21 mouse cellular contexts compared by ENCODE assay signal in genomic region chr4:127312349-127312748, GRCm38 (mm10). TPM values are rescaled to one million over a fixed set of nuclear protein-coding genes. Genes with fewer than 3 reads are reported as not detected.
A peak's percentile ranks its signal among the peaks of the same experiment; 100 is the strongest.
DNase-seq lines count a peak whose midpoint lies in the region; ATAC-seq lines count a peak whose summit lies in the region.
"Had no signal": no experiment of that assay in that cellular context is flagged by ENCODE, and none has a peak within 500 bp of the region (broad histone marks: within the 10 kb centered on the region; RNA-seq: fewer than 3 reads in every experiment).

No protein-coding gene starts in this region.

- 0 out of 2 replicates have a peak, but pooled peaks cover 4% of the 10 kb centered on the region for H3K4me1 ChIP-seq in heart, embryonic 11.5 days (ENCODE audit: control insufficient read depth, insufficient read depth, low read length)
- H3K4me1 ChIP-seq in kidney, embryonic 16.5 days (ENCODE audit: insufficient read depth, low read length): peaks cover 12% of the 10 kb centered on the region
- H3K4me1 ChIP-seq in neural tube, embryonic 12.5 days: peaks cover 13% of the 10 kb centered on the region; the same call in 1 of the 2 replicates

- H3K4me2 ChIP-seq in heart, embryonic 11.5 days: peak overlapping the region; percentile 79
- H3K4me2 ChIP-seq in kidney, embryonic 16.5 days (replicated peaks; ENCODE audit: low read depth, low read length): peak overlapping the region; percentile 26; the same call in 1 of the 2 replicates
- peak overlapping the region; percentile 93; the same call in 1 of the 2 replicates for H3K4me2 ChIP-seq in neural tube, embryonic 12.5 days (replicated peaks)
- H3K4me2 ChIP-seq: midbrain, embryonic 12.5 days had no signal

- no peak for ATAC-seq in heart, embryonic 11.5 days (replicated peaks; ENCODE audit: insufficient number of reproducible peaks, low FRiP score, low TSS enrichment)
- ATAC-seq in kidney, embryonic 16.5 days (ENCODE audit: low FRiP score, low TSS enrichment): no peak
- ATAC-seq in neural tube, embryonic 12.5 days (ENCODE audit: low FRiP score, low read depth): no peak
- ATAC-seq: forebrain, embryonic 14.5 days; inflammation-experienced regulatory T-cells, adult 6 months had no signal

- H3K9ac ChIP-seq in heart, embryonic 11.5 days (ENCODE audit: low read depth, low read length): peak overlapping the region; percentile 39
- no peak overlapping the region for H3K9ac ChIP-seq in kidney, embryonic 16.5 days (replicated peaks; ENCODE audit: low read length)
- H3K9ac ChIP-seq in neural tube, embryonic 12.5 days: no peak overlapping the region
- H3K9ac ChIP-seq: liver, embryonic 14.5 days; midbrain, embryonic 12.5 days had no signal

- H3K4me3 ChIP-seq in heart, embryonic 11.5 days (ENCODE audit: low read depth, low read length): peak overlapping the region; percentile 53
- H3K4me3 ChIP-seq in kidney, embryonic 16.5 days (ENCODE audit: low read length): peak overlapping the region; percentile 60
- H3K4me3 ChIP-seq in neural tube, embryonic 12.5 days: no peak overlapping the region
- H3K4me3 ChIP-seq: midbrain, embryonic 12.5 days had no signal

- no peak overlapping the region for H3K27ac ChIP-seq in heart, embryonic 11.5 days (ENCODE audit: low read depth, low read length)
- H3K27ac ChIP-seq in kidney, embryonic 16.5 days (ENCODE audit: low read length): no peak overlapping the region
- H3K27ac ChIP-seq in neural tube, embryonic 12.5 days: no peak overlapping the region
- H3K27ac ChIP-seq: liver, embryonic 14.5 days; midbrain, embryonic 12.5 days had no signal

- no peaks in the 10 kb centered on the region for H3K36me3 ChIP-seq in heart, embryonic 11.5 days (ENCODE audit: control insufficient read depth, insufficient read depth, low read length)
- H3K36me3 ChIP-seq in kidney, embryonic 16.5 days (ENCODE audit: insufficient read depth, low read length): no peaks in the 10 kb centered on the region
- no peaks in the 10 kb centered on the region for H3K36me3 ChIP-seq in neural tube, embryonic 12.5 days
- H3K36me3 ChIP-seq: midbrain, embryonic 12.5 days had no signal

- peaks cover 25% of the 10 kb centered on the region for H3K27me3 ChIP-seq in heart, embryonic 11.5 days (ENCODE audit: control insufficient read depth, insufficient read depth, low read length)
- peaks cover 23% of the 10 kb centered on the region for H3K27me3 ChIP-seq in kidney, embryonic 16.5 days (ENCODE audit: insufficient read depth, low read length)
- H3K27me3 ChIP-seq in neural tube, embryonic 12.5 days (replicated peaks): peaks cover 25% of the 10 kb centered on the region

- 49% methylated on average over 24 of the region's 24 CpGs for WGBS in heart, embryonic 11.5 days (ENCODE audit: insufficient replicate concordance)
- WGBS in kidney, embryonic 16.5 days: 64% methylated on average over 24 of the region's 24 CpGs
- WGBS in neural tube, embryonic 12.5 days: 64% methylated on average over 24 of the region's 24 CpGs

- H3K9me3 ChIP-seq in heart, embryonic 11.5 days (replicated peaks; ENCODE audit: control insufficient read depth, low read length): no peaks in the 10 kb centered on the region
- no peaks in the 10 kb centered on the region for H3K9me3 ChIP-seq in kidney, embryonic 16.5 days (ENCODE audit: low read length)
- H3K9me3 ChIP-seq in neural tube, embryonic 12.5 days: no peaks in the 10 kb centered on the region
- H3K9me3 ChIP-seq: midbrain, embryonic 12.5 days had no signal

- no peak for DNase-seq in heart, adult 9 months (ENCODE audit: low spot score in 2 of 2)
- DNase-seq in kidney, postnatal 36 days: no peak
- DNase-seq in neural tube, embryonic 10.5 days (ENCODE audit: extremely low spot score, low spot score): no peak
- DNase-seq in left cerebral cortex, adult 18-20 months (ENCODE audit: low spot score in 2 of 2): no peak
- DNase-seq in c-Kit-positive CD71-positive TER-119-positive erythroid progenitor cells, embryonic 14.5 days (ENCODE audit: low spot score): no peak
- DNase-seq: adrenal gland, postnatal 25 days; B cell, adult 2 months; right cerebral cortex, postnatal 14 days had no signal

RNA-seq across cellular contexts. Expression of gene Gja4, which starts 1.5 kb away (rescaled TPM):
- 40.6 and 41.5 TPM in 2 replicates for polyA plus RNA-seq in heart, embryonic 11.5 days (2014; fragmentation: Nextera tagmentation; extraction: Ambion mirVana)
- 30.9 TPM in 2 replicates for polyA plus RNA-seq in kidney, embryonic 16.5 days (2015; fragmentation: Nextera tagmentation; extraction: Ambion mirVana)
- 17.1 and 19.4 TPM in 2 replicates for polyA plus RNA-seq in neural tube, embryonic 12.5 days (2016; fragmentation: Nextera tagmentation; extraction: Ambion mirVana)
- total RNA-seq in left cerebral cortex, adult 18-20 months (2021): 1 to 10 TPM; 2.2 to 3.2 TPM
- total RNA-seq: common myeloid progenitor, adult 5-6 weeks; MEL had no signal

RNA-seq across cellular contexts. Expression of gene Gjb3, which starts 18.3 kb away (rescaled TPM):
- 0.16 and 0.41 TPM in 2 replicates for polyA plus RNA-seq in heart, embryonic 11.5 days (2014; fragmentation: Nextera tagmentation; extraction: Ambion mirVana)
- polyA plus RNA-seq in kidney, embryonic 16.5 days (2015; fragmentation: Nextera tagmentation; extraction: Ambion mirVana): 1.3 TPM in 2 replicates
- 0.77 and 0.85 TPM in 2 replicates for polyA plus RNA-seq in neural tube, embryonic 12.5 days (2016; fragmentation: Nextera tagmentation; extraction: Ambion mirVana)
- under 1 TPM; 0.35 to 0.37 TPM for total RNA-seq in left cerebral cortex, adult 18-20 months (2021)
- total RNA-seq: adrenal gland, postnatal 25 days; gastrocnemius, adult 18-20 months; MEL had no signal
- polyA plus RNA-seq: forebrain, embryonic 14.5 days had no signal

RNA-seq across cellular contexts. Expression of gene Gjb4, which starts 41.5 kb away (rescaled TPM):
- polyA plus RNA-seq in heart, embryonic 11.5 days (2014; fragmentation: Nextera tagmentation; extraction: Ambion mirVana): not detected in 2 replicates
- 0.87 and 0.92 TPM in 2 replicates for polyA plus RNA-seq in kidney, embryonic 16.5 days (2015; fragmentation: Nextera tagmentation; extraction: Ambion mirVana)
- not detected in 2 replicates for polyA plus RNA-seq in neural tube, embryonic 12.5 days (2016; fragmentation: Nextera tagmentation; extraction: Ambion mirVana)
- total RNA-seq in left cerebral cortex, adult 18-20 months (2021): not detected
- total RNA-seq: adrenal gland, postnatal 25 days; common myeloid progenitor, adult 5-6 weeks; gastrocnemius, adult 18-20 months; layer of hippocampus, adult 18-20 months; left cerebral cortex, postnatal 25 days; MEL had no signal
- polyA plus RNA-seq: forebrain, embryonic 14.5 days; inflammation-experienced regulatory T-cells, adult 6 months; liver, embryonic 14.5 days; midbrain, embryonic 12.5 days; stomach, embryonic 14.5 days had no signal

RNA-seq across cellular contexts. Expression of gene Gjb5, which starts 45.6 kb away (rescaled TPM):
- polyA plus RNA-seq in heart, embryonic 11.5 days (2014; fragmentation: Nextera tagmentation; extraction: Ambion mirVana): 0.45 and 0.70 TPM in 2 replicates
- polyA plus RNA-seq in kidney, embryonic 16.5 days (2015; fragmentation: Nextera tagmentation; extraction: Ambion mirVana): 1.5 and 1.8 TPM in 2 replicates
- 0.41 and 0.43 TPM in 2 replicates for polyA plus RNA-seq in neural tube, embryonic 12.5 days (2016; fragmentation: Nextera tagmentation; extraction: Ambion mirVana)
- total RNA-seq in left cerebral cortex, adult 18-20 months (2021): not detected
- total RNA-seq: adrenal gland, postnatal 25 days; common myeloid progenitor, adult 5-6 weeks; gastrocnemius, adult 18-20 months; layer of hippocampus, adult 18-20 months; left cerebral cortex, postnatal 25 days; MEL had no signal
- polyA plus RNA-seq: inflammation-experienced regulatory T-cells, adult 6 months had no signal

Comparison
In these comparisons a context has a peak if more than half of its experiments do, and no peak if none do; other contexts are left out.
1. H3K4me2 ChIP-seq: peak in every context shown above with its lines; median percentile 93 in neural tube, embryonic 12.5 days; 79 in heart, embryonic 11.5 days; 26 in kidney, embryonic 16.5 days.